Mouse (Mus musculus) adrenal gland, postnatal 14 days (tissue): Measurements from ENCODE around the gene Ubxn10. TPM values are rescaled to one million over a fixed set of nuclear protein-coding genes. Genes with fewer than 3 reads are reported as not detected.

Source experiments
- DNase-seq: peaks from one replicate; pipeline ENCODE4 v3.0.0; 2021; ENCODE audit warnings: mixed read lengths
- long read RNA-seq, 2 experiments: library from polyadenylated mRNA; stranded (forward); transcript quantifications; one replicate each; pipeline ENCODE4 v2.0.0; 2021
- total RNA-seq: library from RNA; stranded (reverse); gene quantifications from 2 replicates; pipeline ENCODE4 v1.2.3, GENCODE M21; 2021

Ubxn10 gene
- 0.89 and 1.1 TPM in 2 replicates for total RNA-seq
- long read RNA-seq, experiment 1, partial matches to known transcripts, result 0 of 2 reads
- long read RNA-seq, experiment 1, other reads (novel, unspliced or antisense), result 1 of 2 reads
- long read RNA-seq, experiment 2, partial matches to known transcripts, result 0 of 1 reads
- long read RNA-seq, experiment 2, other reads (novel, unspliced or antisense), result 0 of 1 reads

DNA sequence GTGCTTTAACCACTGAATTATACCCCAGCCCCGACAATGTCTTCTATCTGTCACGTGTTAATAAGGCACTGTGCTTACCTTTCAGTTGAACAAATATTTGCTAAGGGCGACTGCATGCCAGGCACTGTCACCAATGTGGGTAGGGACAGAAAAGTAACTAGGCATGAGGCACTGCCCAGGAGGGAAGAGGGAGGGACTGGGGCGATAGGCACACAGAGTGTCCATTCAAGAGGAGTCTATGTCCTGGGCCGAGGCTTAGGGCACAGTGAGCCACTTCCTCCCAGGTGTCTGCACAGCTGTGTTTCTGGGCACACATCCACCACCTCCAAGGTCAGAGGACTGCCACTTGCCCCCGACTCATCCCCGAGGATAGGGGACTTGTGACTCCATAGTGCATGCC is at the start of gene Ubxn10:
Gene Ubxn10, minus strand, starts transcription at position 137 of the 400 bp plus-strand sequence.
- DNase-seq, result no peak

DNA sequence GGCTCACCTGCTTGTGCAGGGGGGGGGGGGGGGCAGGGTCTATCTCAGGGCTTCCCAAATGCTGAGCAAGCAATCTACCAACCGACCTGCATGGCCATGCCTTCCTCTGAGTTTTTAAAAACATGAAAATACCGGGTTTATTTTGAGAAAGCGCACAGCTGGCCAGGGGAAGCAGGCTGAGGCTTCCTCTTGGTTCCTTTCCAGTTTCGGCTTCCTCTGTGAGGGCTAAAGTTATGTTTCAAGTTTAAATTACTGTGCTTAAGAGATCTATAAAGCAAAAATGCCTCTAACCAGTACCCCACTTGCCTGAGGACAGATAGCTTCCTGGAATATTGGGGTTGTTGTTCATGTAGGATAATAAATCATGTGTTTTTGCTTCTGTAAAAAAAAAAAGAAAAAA is 49.2 kb upstream of the Ubxn10 start:
- DNase-seq, result no peak

DNA sequence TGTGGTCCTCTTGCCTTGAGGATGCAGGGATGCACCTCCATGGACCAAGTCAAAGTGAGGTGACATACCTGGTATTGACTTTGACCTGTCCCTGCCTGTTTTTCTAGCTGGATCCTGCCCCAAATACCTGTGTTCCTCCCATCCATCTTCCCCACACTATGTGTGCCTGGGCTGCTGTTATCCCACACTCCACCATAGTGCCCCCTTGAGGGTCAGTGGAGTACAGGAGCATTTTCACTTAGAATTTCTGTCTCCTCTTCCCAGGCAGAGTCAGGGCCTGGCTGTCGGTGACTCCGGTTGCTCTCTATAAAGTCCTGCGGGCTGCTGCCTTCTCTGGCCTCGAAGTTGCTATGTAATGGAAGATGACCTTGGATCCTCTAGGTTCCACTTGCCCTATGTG is 48.8 kb upstream of the Ubxn10 start:
- DNase-seq, result no peak

DNA sequence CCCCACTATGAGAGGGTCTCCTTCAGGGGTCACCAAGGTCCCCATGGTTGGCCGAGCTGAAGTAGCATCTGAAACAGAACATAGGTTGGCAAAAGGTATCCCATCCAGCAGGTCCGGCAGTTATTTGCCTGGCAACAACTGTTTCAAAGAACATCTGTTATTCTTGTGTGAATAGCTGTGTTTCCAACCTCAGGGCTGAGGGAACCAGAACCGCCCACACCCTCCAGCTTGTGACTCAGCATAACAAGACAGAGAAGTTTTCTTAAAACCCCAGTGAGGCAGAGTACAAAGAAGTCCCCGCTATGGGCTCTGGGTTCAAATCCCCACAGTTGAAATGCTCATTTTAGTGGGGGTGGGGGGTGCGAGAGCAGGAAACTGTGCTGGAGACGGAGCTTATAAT is 45.1 kb upstream of the Ubxn10 start:
- DNase-seq, result peak; percentile 22

DNA sequence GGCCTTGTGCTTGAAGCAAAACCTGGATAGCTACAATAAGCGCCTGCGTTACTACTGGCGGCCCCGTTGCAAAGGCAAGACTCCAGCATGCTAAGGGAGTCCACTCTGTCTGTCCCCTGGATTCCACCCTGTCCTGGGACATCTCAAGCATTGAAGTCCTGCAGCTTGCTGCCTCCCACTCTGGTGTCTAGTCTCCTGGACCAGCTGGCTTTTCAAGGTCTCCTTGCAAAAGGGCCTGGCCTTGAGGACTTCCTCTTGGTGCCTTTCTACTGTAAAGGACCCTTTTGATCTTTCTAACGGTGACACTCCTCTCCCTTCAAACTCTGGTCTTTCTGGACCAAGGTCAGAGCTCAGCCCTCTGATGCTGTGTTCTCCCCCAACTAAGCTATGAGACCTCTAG is 43.3 kb upstream of the Ubxn10 start:
- peak; percentile 55 for DNase-seq

DNA sequence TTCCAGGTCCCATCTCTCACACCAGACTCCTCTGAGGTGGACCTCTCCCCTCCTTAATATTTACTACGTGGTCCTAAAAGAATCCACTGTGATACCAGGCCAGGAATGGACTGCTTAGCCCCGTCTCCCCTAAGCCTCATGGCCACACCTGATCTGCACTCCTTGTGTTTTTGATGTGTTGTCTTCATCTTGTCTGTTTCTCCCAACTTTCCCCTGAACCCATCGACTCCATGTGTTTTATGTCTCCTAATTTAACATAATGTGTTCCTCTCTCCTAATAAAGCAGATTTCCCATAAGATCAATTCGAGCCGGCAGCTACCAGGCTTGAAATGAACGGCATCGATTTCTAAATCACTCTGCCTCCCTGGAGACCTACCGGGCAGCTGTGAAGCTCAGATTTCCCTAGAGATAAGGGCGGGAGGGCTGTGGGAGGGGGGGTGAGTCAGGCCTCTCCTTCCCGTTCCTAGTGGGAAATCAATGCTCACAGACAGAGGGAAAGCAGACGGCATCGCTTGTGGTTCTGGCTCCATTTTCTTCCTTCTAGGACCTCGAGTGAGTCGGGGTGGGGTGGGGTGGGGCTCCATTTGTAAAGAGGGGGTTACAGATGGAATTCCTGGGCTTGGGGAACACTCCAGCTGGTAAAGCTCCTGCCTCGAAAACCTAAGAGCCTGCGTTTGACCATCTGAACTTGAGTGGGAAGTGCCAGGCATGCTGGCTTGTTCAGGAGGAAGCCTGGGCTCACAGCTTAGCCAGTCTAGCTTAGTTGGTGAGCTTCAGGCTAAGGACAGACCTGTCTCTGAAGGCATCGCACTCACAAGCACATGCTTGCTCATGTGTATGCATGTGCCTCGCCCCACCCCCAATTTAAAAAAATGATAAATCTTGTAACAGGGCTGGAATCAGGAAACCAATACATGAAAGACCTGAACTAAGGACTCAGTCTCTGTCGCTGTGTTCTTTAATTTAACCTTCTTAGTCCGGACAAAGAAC is 40.7 kb upstream of the Ubxn10 start:
- peak; percentile 46 for DNase-seq

DNA sequence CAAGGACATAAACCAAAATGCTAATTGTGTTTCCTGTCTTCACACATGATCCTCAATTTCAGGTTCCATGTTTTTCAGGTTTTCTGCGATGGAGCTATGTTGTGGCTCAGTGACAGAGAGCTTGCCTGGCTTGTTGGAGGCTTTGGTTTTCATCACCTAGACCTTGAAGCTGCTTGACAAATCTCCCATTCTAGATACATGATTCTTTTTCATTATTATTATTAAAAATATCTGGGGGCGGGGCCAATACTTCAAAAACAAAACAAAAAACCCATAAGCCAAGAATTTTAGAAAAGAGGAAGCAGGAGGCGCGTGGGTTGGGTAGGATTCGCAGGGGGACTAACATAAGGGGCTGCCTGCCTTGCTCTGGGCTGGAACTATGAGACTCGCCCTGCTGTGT is 38.5 kb upstream of the Ubxn10 start, which contains the start of gene Pla2g2d:
Gene Pla2g2d, plus strand, starts transcription at position 301 of the 400 bp plus-strand sequence.
- no peak for DNase-seq

DNA sequence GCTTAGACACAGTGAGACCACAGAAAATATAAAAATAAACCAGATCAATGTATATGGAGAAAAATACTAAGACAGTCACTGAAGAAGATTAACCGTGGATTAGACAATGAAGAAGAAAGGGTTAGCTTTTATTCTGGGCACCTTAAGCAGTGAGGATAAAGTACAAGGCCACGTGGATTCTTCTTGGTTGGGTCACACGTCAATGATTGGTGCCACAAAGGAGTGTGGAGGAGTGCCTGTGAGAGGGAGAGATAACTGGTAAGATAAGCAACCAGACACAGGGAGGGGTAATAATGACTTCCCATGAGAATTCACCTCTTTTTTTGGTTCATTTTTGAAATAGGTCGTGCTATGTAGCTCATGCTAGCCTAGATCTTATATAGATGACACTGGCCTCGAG is 35.4 kb upstream of the Ubxn10 start:
- no peak for DNase-seq

DNA sequence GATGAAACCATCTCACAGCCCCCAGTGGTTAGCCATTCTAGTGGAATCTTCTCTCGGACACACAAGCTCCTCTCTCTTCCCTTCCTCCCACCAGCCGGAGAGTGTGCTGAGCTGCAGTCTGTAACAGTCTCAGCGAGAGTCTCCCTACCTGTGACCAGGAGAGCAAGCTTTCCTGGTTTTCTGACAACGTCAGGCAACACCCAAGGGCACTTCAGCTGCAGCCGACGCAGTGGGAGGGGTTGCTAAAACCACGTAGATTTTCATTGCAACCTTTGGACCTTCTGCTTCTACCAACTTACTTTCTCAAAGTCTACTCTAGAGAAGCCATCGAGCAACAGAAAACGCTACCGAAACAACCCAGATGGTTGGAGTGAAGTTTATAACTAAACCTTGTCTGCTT is 35.0 kb upstream of the Ubxn10 start:
- no peak for DNase-seq

DNA sequence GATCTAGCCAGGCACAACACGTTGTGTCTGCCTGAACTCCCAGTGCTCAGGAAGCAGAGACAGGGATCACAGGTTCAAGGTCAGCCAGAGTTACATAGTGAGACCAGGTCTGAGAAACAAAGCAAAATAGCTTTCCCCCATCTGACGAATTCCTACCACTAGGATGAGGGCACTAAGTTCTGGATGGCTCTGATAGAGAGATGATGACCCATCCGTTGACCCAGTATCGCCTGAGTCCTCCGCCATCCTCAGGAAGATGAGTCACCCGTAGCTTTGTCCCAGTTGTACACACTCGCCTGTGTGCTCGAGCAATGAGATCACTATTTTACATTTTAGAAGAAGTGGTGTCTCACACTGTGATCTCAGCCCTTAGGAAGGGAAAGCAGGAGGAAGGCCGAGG is 25.3 kb upstream of the Ubxn10 start:
- peak; percentile 35 for DNase-seq

DNA sequence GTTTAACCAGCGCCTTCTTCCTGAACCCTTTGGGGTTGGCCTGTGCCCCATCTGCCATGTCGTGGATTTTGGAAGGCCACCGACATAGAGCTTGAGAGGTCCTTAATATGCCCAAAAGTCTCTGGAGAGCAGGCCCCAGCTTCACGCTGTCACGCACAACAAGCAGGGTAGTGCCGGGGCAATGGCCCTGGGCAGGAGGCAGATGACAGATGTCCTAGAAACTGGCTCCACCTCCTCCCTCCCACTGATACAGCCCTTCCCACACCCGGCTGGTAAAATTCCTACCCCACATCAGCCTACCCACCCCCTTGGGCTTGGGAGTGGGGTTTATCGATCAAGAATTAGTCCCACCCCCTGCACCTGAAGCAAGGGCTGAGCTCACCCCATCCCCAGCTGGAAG is 20.4 kb upstream of the Ubxn10 start, which contains the start of gene Pla2g2f:
Gene Pla2g2f, minus strand, starts transcription at position 211 of the 400 bp plus-strand sequence.
- DNase-seq, result peak; percentile 47

DNA sequence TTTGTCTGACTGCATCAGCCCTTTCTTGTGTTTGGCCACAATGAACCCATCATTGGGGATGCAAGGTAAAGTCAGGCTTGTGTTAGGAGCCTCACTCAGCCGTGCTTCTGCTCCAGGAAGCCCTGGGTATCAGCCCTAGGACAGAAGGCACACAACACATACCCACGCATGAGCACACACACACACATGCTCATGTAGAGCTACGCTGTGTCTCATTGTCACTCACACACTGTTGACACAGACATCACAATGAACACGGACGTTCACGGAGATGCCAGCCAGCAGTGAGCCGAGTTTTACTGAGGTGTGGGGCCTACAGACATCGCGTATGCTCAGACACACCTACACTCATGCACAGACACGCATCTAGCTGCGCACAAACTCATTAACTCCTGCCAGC is 19.0 kb upstream of the Ubxn10 start:
- DNase-seq, result no peak

DNA sequence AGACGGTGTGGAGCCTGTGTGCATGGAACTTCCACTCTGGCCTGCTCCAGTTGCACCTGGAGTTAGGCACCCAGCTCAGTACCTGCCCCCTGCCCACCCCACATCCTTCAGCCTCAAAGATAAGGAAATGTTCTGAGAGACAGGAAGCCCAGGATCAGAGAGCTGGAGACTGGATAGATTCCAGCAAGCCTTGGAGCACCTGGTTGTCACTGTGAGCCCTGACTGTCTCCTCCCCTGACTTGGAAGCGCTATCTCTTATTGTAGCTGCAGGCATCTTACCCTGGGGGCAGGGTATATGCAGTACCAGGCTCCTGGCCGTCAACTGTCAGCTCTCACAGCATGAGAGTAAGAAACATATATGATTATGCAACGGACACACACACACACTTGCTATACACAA is 18.5 kb upstream of the Ubxn10 start:
- no peak for DNase-seq

DNA sequence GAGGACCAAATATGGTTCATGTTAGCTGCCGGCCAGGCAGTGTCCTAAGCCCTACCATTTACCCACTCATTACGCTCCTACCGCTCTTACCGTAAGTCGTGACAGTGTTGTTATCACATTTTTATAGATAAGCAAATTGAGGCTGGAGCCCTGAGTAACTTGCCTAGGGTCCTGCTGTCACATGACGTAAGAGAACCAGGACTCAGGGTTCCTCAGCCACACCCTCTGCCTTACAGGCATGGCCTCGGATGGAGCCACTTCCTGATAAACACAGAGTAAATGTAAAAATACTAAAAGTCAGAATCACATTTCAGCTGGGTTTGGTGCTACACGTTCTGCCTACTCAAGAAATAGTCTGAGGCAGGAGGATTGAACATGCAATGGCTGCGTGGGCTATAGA is 17.5 kb upstream of the Ubxn10 start:
- DNase-seq, result no peak

DNA sequence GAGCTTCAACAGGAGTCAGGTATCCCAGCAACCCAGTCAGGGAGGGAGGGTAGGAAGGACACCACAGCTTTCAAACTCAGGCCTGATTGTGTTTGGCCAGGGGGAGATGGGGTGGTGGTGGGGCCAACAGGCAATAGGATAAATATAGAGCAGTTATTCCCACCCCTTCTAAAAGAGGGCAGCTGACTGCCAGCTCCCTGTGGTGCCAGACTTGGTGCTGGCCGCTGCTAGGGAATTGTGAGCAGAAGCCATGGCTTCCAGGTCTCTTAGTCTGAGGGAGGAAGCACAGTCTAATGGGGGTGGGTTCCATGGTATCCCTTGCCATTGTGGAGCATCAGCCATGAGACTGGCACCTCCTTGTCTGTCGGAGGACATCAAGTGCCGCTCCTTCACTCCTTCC is 16.6 kb upstream of the Ubxn10 start:
- no peak for DNase-seq

DNA sequence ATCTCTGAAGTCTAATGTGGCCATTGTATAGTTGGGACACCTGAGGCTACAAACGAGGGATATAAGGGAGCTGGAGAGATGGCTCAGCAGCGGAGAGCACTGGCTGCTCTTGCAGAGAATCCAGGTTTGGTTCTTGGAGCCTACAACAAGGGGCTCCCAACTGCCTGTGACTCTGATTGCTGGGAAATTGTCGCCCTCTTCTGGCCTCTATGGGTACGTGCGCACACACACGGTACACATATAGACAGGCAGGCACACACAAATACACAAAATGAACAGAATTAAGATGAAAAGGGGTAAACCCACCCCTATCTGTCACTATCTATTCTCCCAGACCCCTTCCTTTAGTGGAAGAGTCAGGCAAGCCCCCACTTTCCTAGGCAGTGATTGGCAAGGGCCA is 15.6 kb upstream of the Ubxn10 start:
- no peak for DNase-seq

DNA sequence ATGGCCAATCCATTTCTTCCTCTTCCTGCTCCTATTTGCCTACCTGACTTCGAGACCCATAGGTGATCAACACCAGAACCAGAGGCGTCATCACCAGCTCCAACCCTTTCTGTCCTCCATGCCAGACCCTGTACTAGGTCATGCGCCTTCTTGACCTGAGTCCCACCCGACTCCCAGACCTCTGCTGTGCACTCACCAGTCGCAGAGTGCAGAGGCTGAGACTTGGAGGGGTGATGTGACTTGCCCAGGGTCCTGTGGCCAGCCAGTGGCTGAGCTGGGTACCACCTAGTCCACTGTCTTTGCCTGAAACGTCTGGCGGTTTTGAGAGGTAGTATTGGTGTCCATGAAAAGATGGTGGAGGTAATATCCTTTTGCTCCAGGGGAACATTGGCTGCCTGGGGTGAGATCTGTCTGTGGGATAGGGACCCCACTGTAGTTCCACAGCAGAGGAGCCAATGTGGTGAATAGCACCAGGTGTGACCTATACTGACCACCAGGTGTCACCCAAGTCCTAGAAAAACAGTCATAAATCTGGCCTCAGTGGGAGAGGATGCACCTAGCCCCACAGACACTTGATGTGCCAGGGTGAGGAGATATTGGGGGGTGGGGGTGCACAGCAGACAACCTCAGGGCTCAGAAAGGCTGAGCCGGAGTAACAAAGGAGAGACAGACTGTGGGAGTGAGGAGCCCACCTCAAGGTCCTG is 11.6 kb upstream of the Ubxn10 start:
- peak; percentile 56 for DNase-seq

DNA sequence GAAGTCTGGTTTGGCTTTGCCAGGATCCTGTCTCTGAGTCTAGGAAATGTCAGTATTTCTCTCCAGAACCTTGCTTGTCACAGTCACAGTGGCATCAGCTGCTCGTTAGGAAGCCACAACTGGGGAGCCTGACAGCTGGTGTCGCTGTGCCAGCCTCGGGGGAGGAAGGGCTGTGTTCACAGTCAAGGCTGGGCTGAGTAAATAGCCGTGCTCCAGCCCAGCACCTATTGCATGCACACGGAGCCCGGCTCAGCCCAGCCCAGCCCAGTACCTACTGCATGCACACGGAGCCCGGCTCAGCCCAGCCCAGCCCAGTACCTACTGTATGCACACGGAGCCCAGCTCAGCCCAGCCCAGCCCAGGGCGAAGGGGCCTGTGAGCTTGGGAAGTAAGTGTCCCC is 10.9 kb upstream of the Ubxn10 start:
- peak; percentile 61 for DNase-seq

DNA sequence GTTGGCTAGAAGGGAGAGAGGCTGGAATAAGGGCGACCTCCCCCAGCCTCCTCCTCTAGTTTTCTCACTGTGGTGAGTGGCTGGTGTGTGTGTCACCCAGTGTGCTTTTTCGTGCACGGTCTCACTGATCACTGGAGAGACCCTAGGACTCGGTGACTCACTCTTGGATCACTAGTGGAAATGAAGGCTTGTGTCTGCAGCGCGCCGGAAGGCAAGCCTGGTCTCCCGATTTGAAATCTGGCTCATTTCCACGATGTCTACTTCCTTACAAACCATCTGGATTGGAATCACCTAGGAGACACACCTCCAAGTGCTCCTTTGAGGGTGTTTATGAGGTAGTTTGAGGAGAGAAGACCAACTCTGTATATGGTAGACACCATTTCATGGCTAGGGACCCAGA is 9.9 kb upstream of the Ubxn10 start:
- no peak for DNase-seq

DNA sequence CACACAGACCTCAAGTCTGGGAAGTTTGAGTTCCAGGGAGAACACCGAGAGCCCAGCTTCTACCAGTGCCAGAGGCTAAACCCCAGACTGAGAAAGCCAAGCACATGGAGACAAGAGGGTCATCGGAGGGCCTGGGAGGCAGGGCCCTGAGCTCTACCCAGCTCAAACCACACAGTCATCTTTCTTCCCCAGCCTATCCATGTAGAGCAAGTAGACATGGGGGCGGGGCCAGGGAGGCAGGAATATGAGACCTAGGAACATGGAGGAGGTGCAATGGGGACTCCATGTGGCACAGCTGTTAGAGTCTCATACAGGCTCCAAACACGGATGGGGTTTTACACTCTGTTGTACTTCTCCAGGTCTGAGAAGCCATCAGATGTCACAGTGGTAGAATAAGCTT is 8.9 kb upstream of the Ubxn10 start:
- DNase-seq, result peak; percentile 49

DNA sequence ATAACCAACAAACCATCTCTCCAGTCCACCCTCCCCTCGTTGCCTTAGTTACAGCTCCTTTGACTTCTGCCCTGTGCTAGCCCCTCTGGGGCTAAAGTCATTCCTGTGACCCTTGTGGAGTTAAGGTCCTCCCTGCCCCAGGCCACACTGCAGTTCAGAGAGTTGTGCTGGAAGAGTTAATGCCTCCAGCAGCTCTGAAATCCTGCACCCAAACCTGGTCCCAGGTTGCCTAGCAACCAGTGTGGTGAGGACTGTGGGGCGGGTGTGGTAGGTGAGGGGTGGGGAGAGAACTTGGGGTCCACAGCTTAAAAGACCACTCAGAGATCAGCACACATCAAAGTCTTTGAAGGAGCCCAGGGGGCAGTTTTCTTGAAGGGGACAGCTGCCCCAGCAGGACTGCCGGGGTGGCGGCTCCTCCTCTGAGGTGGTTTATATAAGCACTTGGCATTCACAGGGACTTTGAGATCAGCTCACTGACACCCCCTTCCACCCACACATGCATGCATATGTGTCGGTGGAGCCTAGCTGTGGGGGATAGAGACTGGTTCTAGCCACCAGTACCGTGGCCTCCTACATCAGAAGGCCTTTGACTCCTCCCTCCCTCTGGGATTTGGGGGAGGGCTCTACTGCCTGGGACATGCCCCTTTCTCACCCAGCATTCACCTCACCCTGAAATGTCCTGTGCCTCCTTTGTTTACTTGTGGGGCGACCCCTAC is 2.3 kb upstream of the Ubxn10 start:
- no peak for DNase-seq

DNA sequence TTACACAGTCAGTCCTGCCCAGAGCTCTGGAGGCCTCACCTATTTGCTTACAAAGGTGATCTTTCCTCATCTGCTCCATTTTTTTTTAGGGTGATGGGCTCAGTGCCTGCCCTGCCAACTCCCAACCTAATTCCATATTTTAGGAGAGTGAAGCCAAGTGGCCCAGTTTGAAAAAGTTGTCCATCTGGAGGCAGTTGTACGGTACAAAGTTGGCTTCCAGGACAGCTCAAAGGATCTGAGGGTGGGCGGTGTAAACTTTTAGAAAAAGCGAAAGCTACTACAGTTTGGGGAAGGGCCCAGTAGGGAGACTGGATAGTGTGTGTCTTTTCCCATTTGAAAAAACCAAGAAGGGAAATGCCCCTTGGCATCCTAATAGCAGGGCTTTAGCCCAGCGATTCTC is 2.1 kb downstream of the Ubxn10 start:
- no peak for DNase-seq
